Mouse (Mus musculus) heart, embryonic 13.5 days (tissue): ENCODE measurements around the gene Hcn1. TPM values are rescaled to one million over a fixed set of nuclear protein-coding genes. Genes with fewer than 3 reads are reported as not detected.
"Not testable (repeated sequence)": the region's sequence is repeated elsewhere in the genome, so short reads cannot be mapped to it uniquely, and the experiment has no call there.

Experiments used
- ATAC-seq: fragments of 200-750 bp; cut with Nextera tagmentation; 2 replicates; pipeline ENCODE4 v1.8.0; 2017; ENCODE audit warnings: moderate TSS enrichment; ENCODE audit not compliant: insufficient number of reproducible peaks, low FRiP score, low TSS enrichment; ENCODE audit errors: extremely low read depth
- H3K27ac ChIP-seq: fragments of 300-500 bp; sonication (generic); replicated peaks from 2 replicates; pipeline ENCODE4 v1.5.1; 2015; ENCODE audit warnings: moderate library complexity, mild to moderate bottlenecking, inconsistent platforms
- H3K27me3 ChIP-seq: fragments of 300-500 bp; sonication (generic); replicated peaks from 2 replicates; pipeline ENCODE4 v1.6.1; 2015; ENCODE audit warnings: mild to moderate bottlenecking, inconsistent platforms
- H3K36me3 ChIP-seq: fragments of 300-500 bp; sonication (generic); 2 replicates; pipeline ENCODE4 v1.6.1; 2015; ENCODE audit warnings: mild to moderate bottlenecking, inconsistent platforms
- H3K4me1 ChIP-seq: fragments of 300-500 bp; sonication (generic); 2 replicates; pipeline ENCODE4 v1.6.1; 2015; ENCODE audit warnings: inconsistent platforms
- H3K4me2 ChIP-seq: fragments of 300-500 bp; sonication (generic); 2 replicates; pipeline ENCODE4 v1.6.1; 2015; ENCODE audit warnings: inconsistent platforms, mild to moderate bottlenecking, moderate library complexity
- H3K4me3 ChIP-seq: fragments of 300-500 bp; sonication (generic); 2 replicates; pipeline ENCODE4 v1.5.1; 2015; ENCODE audit warnings: moderate library complexity, mild to moderate bottlenecking, inconsistent platforms
- H3K9ac ChIP-seq: fragments of 300-500 bp; sonication (generic); 2 replicates; pipeline ENCODE4 v1.6.1; 2015; ENCODE audit warnings: inconsistent platforms, mild to moderate bottlenecking, moderate library complexity
- H3K9me3 ChIP-seq: fragments of 300-500 bp; sonication (generic); 2 replicates; pipeline ENCODE4 v1.6.1; 2016; ENCODE audit warnings: inconsistent platforms
- WGBS: fragments of 180-500 bp; shearing (Covaris S2); methylation state at CpG from one replicate; pipeline ENCODE4 v1.1.7; 2015; ENCODE audit warnings: mixed read lengths; 5-methylcytosine and 5-hydroxymethylcytosine counted together
- polyA plus RNA-seq: library from polyadenylated mRNA; unstranded; fragments of >200 nt; fragmentation: Nextera tagmentation; extraction: Ambion mirVana; gene quantifications from 2 replicates; pipeline ENCODE4 v1.2.1, GENCODE M21; 2015

Gene Hcn1
- polyA plus RNA-seq, 1 experiment from 2014 or later: 0.09 TPM

DNA sequence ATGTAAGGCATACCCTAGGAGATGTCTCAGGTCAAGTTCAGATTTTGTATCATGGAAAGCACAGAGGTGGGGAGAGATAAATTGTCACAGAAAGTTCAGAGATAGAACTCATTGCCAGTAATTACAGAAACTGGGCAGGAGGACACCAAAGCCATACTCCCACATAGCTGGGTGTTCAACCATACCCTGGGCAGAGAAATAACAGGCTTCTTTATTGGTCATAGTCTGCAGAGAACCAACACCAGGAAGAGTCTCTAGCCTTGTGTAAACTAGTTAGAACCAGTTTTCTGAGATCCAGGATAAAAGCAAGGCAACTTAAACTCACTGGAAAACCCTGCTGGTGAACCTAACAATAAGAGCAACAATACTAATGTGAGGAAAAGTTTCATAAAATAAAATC lies 362.5 kb downstream of the Hcn1 start:
- ATAC-seq: no peak
- no peaks in the 10 kb centered on the region for H3K4me1 ChIP-seq

DNA sequence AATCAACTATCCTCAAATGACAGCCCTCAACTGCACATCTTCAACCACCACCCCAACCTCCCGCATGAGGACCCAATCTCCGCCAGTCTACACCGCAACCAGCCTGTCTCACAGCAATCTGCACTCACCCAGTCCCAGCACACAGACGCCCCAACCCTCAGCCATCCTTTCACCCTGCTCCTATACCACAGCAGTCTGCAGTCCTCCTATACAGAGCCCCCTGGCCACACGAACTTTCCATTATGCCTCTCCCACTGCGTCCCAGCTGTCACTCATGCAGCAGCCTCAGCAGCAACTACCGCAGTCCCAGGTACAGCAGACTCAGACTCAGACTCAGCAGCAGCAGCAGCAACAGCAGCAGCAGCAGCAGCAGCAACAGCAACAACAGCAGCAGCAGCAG lies 373.3 kb downstream of the Hcn1 start:
- H3K4me2 ChIP-seq: no peak overlapping the region
- 58% methylated on average over 7 of the region's 7 CpGs for WGBS
- no peak overlapping the region for H3K9ac ChIP-seq
- no peaks in the 10 kb centered on the region for H3K27me3 ChIP-seq
- no peak overlapping the region for H3K4me3 ChIP-seq
- no peaks in the 10 kb centered on the region for H3K36me3 ChIP-seq
- no peaks in the 10 kb centered on the region for H3K9me3 ChIP-seq
- H3K4me1 ChIP-seq: no peaks in the 10 kb centered on the region
- no peak overlapping the region for H3K27ac ChIP-seq
- no peak for ATAC-seq

More for the DNA sequence above, 362.5 kb downstream of the Hcn1 start:
- H3K27ac ChIP-seq: no peak overlapping the region
- H3K9ac ChIP-seq: no peak overlapping the region
- no peak overlapping the region for H3K4me3 ChIP-seq
- H3K27me3 ChIP-seq: no peaks in the 10 kb centered on the region
- H3K9me3 ChIP-seq: no peaks in the 10 kb centered on the region
- H3K36me3 ChIP-seq: no peaks in the 10 kb centered on the region
- H3K4me2 ChIP-seq: no peak overlapping the region

DNA sequence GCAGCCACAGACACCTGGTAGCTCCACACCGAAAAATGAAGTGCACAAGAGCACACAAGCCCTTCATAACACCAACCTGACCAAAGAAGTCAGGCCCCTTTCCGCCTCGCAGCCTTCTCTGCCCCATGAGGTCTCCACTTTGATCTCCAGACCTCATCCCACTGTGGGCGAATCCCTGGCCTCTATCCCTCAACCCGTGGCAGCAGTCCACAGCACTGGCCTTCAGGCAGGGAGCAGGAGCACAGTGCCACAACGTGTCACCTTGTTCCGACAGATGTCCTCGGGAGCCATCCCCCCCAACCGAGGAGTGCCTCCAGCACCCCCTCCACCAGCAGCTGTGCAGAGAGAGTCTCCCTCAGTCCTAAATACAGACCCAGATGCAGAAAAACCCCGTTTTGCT lies 373.7 kb downstream of the Hcn1 start:
- no peak overlapping the region for H3K9ac ChIP-seq
- no peaks in the 10 kb centered on the region for H3K9me3 ChIP-seq
- no peaks in the 10 kb centered on the region for H3K4me1 ChIP-seq
- no peak overlapping the region for H3K4me3 ChIP-seq
- no peak for ATAC-seq
- H3K36me3 ChIP-seq: no peaks in the 10 kb centered on the region
- no peak overlapping the region for H3K27ac ChIP-seq
- 56% methylated on average over 10 of the region's 10 CpGs for WGBS
- no peaks in the 10 kb centered on the region for H3K27me3 ChIP-seq
- H3K4me2 ChIP-seq: no peak overlapping the region

DNA sequence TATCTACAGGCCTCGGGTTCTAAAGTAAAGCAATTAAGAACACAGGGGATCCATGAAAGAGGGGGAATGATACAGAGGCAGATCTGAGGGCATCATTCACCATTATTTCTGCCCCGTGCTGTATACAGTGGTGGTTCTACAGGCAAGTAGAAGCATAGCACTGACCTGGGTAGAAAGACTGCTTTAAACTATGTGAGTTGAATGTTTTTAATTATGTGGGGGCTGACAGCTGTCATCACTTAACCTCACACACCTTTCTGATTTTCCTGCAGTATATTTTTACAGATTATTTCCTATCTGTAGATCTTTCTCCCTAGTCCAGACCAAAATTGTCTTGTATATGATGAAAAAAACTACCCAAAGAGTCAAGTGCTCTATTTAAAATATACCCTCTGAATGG lies 382.2 kb downstream of the Hcn1 start:
- no peaks in the 10 kb centered on the region for H3K4me1 ChIP-seq
- no peak for ATAC-seq
- WGBS: 49% methylated on average over 2 of the region's 2 CpGs

DNA sequence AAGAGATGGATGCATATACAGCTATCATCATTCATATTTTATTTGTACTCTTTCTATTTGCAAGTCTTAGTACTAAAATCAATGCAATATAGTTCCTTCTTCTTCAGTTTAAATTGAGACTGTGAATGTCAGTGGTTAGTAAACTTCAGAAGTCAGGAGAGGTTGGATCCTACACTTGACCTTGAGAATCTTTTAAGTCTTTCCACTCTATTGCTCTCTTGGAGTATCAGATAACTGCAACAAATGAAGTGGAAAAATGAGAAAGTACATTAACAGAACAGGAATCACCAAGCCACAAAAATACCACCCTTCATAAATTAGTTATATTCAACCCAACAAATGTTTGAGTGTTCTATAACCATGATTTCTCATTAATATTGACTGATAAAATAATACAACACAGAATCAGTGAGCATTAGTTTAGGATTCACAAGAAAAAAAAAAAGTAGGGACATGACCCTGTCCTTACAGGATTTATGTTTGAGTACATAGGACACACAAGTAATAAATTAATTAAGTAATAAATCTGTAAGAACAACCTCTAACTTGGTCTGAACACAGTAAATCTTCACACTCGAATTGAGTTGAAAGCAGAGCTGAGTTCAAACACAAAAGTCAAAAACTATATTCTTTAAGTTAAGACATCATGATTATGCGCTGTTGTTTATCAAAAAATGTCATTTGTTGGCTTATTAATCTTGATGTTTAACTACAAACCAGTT lies 397.8 kb downstream of the Hcn1 start:
- H3K9me3 ChIP-seq: no peaks in the 10 kb centered on the region

More for the DNA sequence above, 382.2 kb downstream of the Hcn1 start:
- Histone ChIP-seq H3K9ac (no peak overlapping the region), H3K27ac (no peak overlapping the region), H3K4me3 (no peak overlapping the region), H3K4me2 (no peak overlapping the region), H3K27me3 (no peaks in the 10 kb centered on the region), H3K9me3 (no peaks in the 10 kb centered on the region), H3K36me3 (no peaks in the 10 kb centered on the region)

DNA sequence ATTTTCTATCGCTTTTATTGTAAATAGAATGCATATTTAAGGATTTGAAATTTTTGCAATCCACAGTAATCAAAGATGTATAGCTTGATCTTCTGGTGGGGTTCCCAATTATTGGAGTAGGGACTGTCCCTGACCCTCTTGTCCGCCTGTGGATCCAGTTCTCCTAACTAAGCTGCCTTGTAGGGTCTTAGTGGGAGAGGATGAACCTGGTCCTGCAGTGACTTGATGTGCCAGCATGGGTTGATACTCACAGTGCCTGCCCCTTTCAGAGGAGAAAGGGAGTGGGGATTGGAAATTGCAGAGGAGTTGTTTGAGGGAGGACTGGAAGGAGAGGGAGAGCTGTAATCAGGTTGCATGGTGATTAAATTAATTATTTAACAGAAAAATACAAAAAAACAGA lies 398.4 kb downstream of the Hcn1 start:
- Histone ChIP-seq H3K4me3 (no peak overlapping the region), H3K9ac (no peak overlapping the region), H3K4me1 (no peaks in the 10 kb centered on the region), H3K36me3 (no peaks in the 10 kb centered on the region), H3K27me3 (no peaks in the 10 kb centered on the region), H3K9me3 (no peaks in the 10 kb centered on the region), H3K4me2 (no peak overlapping the region), H3K27ac (no peak overlapping the region)
- 52% methylated on average over 2 of the region's 2 CpGs for WGBS
- no peak for ATAC-seq

More for the DNA sequence above, 397.8 kb downstream of the Hcn1 start:
- Histone ChIP-seq H3K4me3 (no peak overlapping the region), H3K27ac (no peak overlapping the region), H3K27me3 (no peaks in the 10 kb centered on the region), H3K36me3 (no peaks in the 10 kb centered on the region), H3K4me1 (no peaks in the 10 kb centered on the region), H3K4me2 (no peak overlapping the region), H3K9ac (no peak overlapping the region)
- WGBS: 77% methylated on average over 2 of the region's 2 CpGs
- ATAC-seq: no peak

DNA sequence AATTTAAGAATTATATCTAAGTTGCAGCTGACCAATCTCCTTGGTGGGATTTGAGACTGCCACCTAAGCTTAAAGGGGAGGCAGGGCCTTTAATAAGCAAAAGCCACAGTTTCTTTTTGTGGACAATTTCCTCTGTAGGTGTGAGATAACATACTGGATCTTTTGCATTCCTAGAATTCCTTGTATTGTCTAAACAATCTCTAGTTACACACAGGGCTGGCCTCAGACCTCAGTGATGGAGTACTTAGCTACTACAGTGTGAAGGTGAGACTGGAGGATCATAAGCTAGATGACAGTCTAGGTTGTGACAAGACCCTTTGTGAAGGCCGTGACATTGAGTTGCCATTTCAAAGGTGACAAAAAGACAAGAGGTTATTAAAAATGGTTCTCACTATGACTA lies 419.1 kb downstream of the Hcn1 start:
- Histone ChIP-seq H3K36me3 (no peaks in the 10 kb centered on the region), H3K4me2 (no peak overlapping the region), H3K27me3 (no peaks in the 10 kb centered on the region), H3K9me3 (no peaks in the 10 kb centered on the region), H3K27ac (no peak overlapping the region), H3K4me3 (no peak overlapping the region), H3K4me1 (peaks cover 4% of the 10 kb centered on the region), H3K9ac (no peak overlapping the region)
- no peak for ATAC-seq
- 70% methylated on average over 1 of the region's 1 CpGs for WGBS

DNA sequence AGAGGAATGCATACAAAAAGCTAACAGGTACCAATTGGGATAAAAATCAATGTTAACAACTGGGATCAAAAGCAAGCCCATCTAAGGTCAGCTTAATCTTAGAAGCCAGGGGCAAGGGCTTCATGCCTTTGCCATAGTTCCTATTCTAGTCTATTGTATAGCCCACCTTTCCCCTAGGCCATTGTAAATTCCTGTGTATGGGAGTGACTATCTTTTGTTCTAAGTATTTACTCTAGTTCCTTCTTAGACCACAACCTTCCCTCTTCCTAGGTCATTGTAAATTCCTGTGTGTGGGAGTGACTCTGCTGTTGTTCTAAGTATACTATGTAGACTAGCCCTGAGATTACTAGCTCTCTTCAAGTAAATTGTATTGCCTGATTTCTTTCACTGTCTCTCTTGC lies 420.8 kb downstream of the Hcn1 start:
- not testable (repeated sequence) for H3K4me3 ChIP-seq, H3K4me1 ChIP-seq, ATAC-seq, H3K36me3 ChIP-seq, H3K9me3 ChIP-seq, H3K9ac ChIP-seq, H3K27me3 ChIP-seq, H3K27ac ChIP-seq, H3K4me2 ChIP-seq

DNA sequence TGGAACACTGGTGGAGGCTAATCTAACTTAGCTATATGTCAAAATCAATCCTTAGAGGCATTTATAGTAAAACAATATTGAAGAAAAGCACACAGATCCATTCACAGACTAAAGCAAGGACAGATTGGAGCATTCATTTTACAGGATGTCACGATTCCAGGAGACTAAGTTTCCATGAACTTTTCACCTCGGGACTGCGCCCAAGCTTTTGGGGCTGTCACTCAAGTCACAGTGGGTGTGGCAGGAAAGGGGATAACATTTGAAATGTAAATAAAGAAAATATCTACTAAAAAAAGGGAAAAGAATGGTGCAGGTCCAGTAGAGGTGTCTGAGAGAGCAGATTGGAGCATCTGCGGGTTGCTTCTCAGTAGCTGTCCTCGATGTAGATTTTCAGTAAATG lies 421.3 kb downstream of the Hcn1 start:
- Histone ChIP-seq H3K4me1 (peaks cover 4% of the 10 kb centered on the region), H3K36me3 (no peaks in the 10 kb centered on the region), H3K4me2 (no peak overlapping the region), H3K9ac (no peak overlapping the region), H3K9me3 (no peaks in the 10 kb centered on the region), H3K27ac (no peak overlapping the region), H3K27me3 (no peaks in the 10 kb centered on the region), H3K4me3 (no peak overlapping the region)
- no peak for ATAC-seq
- 72% methylated on average over 5 of the region's 5 CpGs for WGBS

DNA sequence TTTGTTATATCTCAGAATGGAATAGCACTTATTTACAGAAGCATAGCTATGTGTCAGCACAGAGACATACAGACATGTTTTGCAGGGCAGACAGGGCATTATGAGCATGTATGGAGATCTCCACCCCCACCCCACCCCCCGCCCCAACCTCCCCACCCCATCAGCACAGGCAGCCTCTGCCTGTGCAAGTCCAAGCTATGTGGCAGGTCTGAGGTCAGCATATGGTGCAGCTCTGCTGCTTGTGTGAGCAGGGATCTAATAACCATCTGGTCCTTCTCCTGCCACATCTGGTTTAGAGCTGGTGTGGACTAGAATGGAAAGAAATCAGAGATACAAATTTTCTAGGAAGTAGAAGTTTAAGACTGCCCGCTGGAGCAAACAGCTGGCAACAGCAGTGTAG lies 424.4 kb downstream of the Hcn1 start:
- Histone ChIP-seq H3K4me2 (no peak overlapping the region), H3K4me3 (no peak overlapping the region), H3K36me3 (no peaks in the 10 kb centered on the region), H3K9me3 (no peaks in the 10 kb centered on the region), H3K9ac (no peak overlapping the region), H3K4me1 (no peaks in the 10 kb centered on the region), H3K27me3 (no peaks in the 10 kb centered on the region), H3K27ac (no peak overlapping the region)
- ATAC-seq: no peak
- WGBS: 86% methylated on average over 2 of the region's 2 CpGs

DNA sequence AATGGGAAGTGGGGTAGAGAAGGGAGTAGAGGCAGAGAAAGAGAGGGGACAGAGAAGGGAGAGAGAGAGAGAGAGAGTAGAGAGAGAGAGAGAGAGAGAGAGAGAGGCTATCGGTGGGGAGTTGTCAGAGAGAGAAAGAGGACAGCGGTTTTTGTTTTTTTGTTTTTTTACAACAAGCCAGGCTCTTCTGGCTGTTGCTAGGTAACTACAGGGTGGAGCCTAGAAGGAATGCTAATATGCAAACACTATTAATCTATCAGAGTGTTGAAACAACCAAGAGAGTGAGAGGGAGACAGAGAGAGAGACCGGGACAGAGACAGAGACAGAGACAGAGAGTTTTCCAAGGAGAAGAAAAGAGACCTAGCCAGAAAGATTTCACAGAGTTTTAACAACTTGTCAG lies 425.7 kb downstream of the Hcn1 start:
- 64% methylated on average over 3 of the region's 3 CpGs for WGBS
- ATAC-seq: no peak

DNA sequence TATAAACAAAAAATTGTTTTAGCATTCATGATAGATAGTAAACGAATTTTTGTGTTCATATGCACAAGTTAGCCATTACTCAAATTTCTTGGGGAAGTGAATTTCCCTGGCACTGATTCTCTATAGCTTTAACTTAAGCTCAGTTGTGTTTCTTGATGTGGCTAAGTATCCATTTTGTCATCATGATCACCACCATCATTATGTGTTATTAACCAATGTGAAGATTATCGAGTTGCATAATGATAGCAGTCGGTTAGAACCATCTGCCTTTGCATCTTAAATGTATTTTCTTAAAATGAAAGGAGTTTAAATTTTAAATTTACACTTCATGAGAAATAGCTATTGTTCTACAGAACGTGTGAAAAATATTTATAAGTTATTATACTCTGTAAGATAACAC lies 426.5 kb downstream of the Hcn1 start:
- Histone ChIP-seq H3K4me3 (no peak overlapping the region), H3K4me2 (no peak overlapping the region), H3K4me1 (no peaks in the 10 kb centered on the region), H3K9me3 (no peaks in the 10 kb centered on the region), H3K27ac (no peak overlapping the region), H3K36me3 (no peaks in the 10 kb centered on the region), H3K9ac (no peak overlapping the region), H3K27me3 (no peaks in the 10 kb centered on the region)
- WGBS: 67% methylated on average over 4 of the region's 4 CpGs
- no peak for ATAC-seq

More for the DNA sequence above, 425.7 kb downstream of the Hcn1 start:
- Histone ChIP-seq H3K36me3 (no peaks in the 10 kb centered on the region), H3K9me3 (no peaks in the 10 kb centered on the region), H3K4me3 (no peak overlapping the region), H3K27me3 (no peaks in the 10 kb centered on the region), H3K4me1 (no peaks in the 10 kb centered on the region), H3K4me2 (no peak overlapping the region), H3K27ac (no peak overlapping the region), H3K9ac (no peak overlapping the region)
